Mouse (Mus musculus) erythroblast, embryonic 14.5 days (primary cell): Measurements from ENCODE around the gene Pofut1. TPM values are rescaled to one million over a fixed set of nuclear protein-coding genes. Genes with fewer than 3 reads are reported as not detected.
"Not testable (repeated sequence)": the region's sequence is repeated elsewhere in the genome, so short reads cannot be mapped to it uniquely, and the experiment has no call there.

Source experiments
- H3K27me3 ChIP-seq: 2 replicates; pipeline ENCODE4 v1.6.1; 2012; ENCODE audit warnings: inconsistent platforms; ENCODE audit not compliant: control insufficient read depth
- H3K36me3 ChIP-seq: 2 replicates; pipeline ENCODE4 v1.6.1; 2012; ENCODE audit warnings: mild to moderate bottlenecking, inconsistent platforms; ENCODE audit not compliant: control insufficient read depth
- H3K4me1 ChIP-seq: 2 replicates; pipeline ENCODE4 v1.6.1; 2012; ENCODE audit warnings: inconsistent platforms; ENCODE audit not compliant: control insufficient read depth
- H3K4me3 ChIP-seq: replicated peaks from 2 replicates; pipeline ENCODE3; 2012; ENCODE audit warnings: moderate library complexity, mild to moderate bottlenecking, inconsistent platforms
- H3K9me3 ChIP-seq: 2 replicates; pipeline ENCODE4 v1.6.1; 2012; ENCODE audit warnings: low read length, inconsistent platforms, mixed read lengths; ENCODE audit not compliant: control insufficient read depth
- GATA1 ChIP-seq: IDR thresholded peaks from 2 replicates; pipeline ENCODE4 v1.6.1; 2012; ENCODE audit warnings: low read length, inconsistent platforms, mixed read lengths
- TAL1 ChIP-seq: IDR thresholded peaks from 3 replicates; pipeline ENCODE4 v1.6.1; 2012; ENCODE audit warnings: low read length, inconsistent platforms, mixed read lengths
- polyA plus RNA-seq: library from polyadenylated mRNA; stranded (reverse); fragments of >175 nt; gene quantifications from 2 replicates; pipeline ENCODE4 v1.2.3, GENCODE M21; 2012

The Pofut1 gene
- polyA plus RNA-seq, 1 experiment: 0.97 TPM

- Histone ChIP-seq H3K9me3 (no peaks in the 10 kb centered on the region), H3K4me3 (no peak overlapping the region), H3K27me3 (no peaks in the 10 kb centered on the region), H3K4me1 (peaks cover 49% of the 10 kb centered on the region), H3K36me3 (peaks cover 88% of the 10 kb centered on the region)
- no peak for TF ChIP-seq GATA1
These were observed 17.9 kb downstream of the Pofut1 start for GRCm38 (mm10) chr2:153259030-153259863.

GRCm38 (mm10) chr2:153259864-153260674 is 18.7 kb downstream of the Pofut1 start:
- Histone ChIP-seq H3K9me3 (no peaks in the 10 kb centered on the region), H3K36me3 (peaks cover 89% of the 10 kb centered on the region), H3K4me3 (no peak overlapping the region), H3K27me3 (no peaks in the 10 kb centered on the region), H3K4me1 (peaks cover 49% of the 10 kb centered on the region)
- TF ChIP-seq TAL1 (no peak), GATA1 (peak; percentile 92)

- Histone ChIP-seq H3K9me3 (no peaks in the 10 kb centered on the region), H3K27me3 (no peaks in the 10 kb centered on the region), H3K4me1 (peaks cover 47% of the 10 kb centered on the region), H3K4me3 (no peak overlapping the region), H3K36me3 (peaks cover 90% of the 10 kb centered on the region)
- no peak for TF ChIP-seq GATA1
- no peak for TF ChIP-seq TAL1
These were observed 21.7 kb downstream of the Pofut1 start for GRCm38 (mm10) chr2:153263053-153263452.

- no peaks in the 10 kb centered on the region for H3K27me3 ChIP-seq
- no peaks in the 10 kb centered on the region for H3K9me3 ChIP-seq
- peaks cover 38% of the 10 kb centered on the region for H3K4me1 ChIP-seq
- TF ChIP-seq TAL1 (no peak), GATA1 (no peak)
- H3K36me3 ChIP-seq: peaks cover 69% of the 10 kb centered on the region
- H3K4me3 ChIP-seq: no peak overlapping the region
These were observed 26.0 kb downstream of the Pofut1 start for GRCm38 (mm10) chr2:153267331-153267730.

- H3K4me1 ChIP-seq: peaks cover 51% of the 10 kb centered on the region
- peaks cover 40% of the 10 kb centered on the region for H3K36me3 ChIP-seq
- not testable (repeated sequence) for H3K27me3 ChIP-seq
These were observed 29.0 kb downstream of the Pofut1 start for GRCm38 (mm10) chr2:153270231-153270915.

GRCm38 (mm10) chr2:153274200-153274918 is 33.0 kb downstream of the Pofut1 start:
- H3K27me3 ChIP-seq, H3K9me3 ChIP-seq, H3K36me3 ChIP-seq, H3K4me3 ChIP-seq: not testable (repeated sequence)
- peaks cover 50% of the 10 kb centered on the region for H3K4me1 ChIP-seq

More at GRCm38 (mm10) chr2:153270231-153270915, 29.0 kb downstream of the Pofut1 start:
- H3K4me3 ChIP-seq, H3K9me3 ChIP-seq: not testable (repeated sequence)

- no peaks in the 10 kb centered on the region for H3K27me3 ChIP-seq
- peaks cover 47% of the 10 kb centered on the region for H3K4me1 ChIP-seq
- H3K4me3 ChIP-seq: no peak overlapping the region
- H3K36me3 ChIP-seq: peaks cover under 1% of the 10 kb centered on the region; the same call in 1 of the 2 replicates
- TF ChIP-seq TAL1: no peak
- no peak for TF ChIP-seq GATA1
- peaks cover 6% of the 10 kb centered on the region for H3K9me3 ChIP-seq
These were observed 33.5 kb downstream of the Pofut1 start for GRCm38 (mm10) chr2:153274919-153275247.

GRCm38 (mm10) chr2:153275577-153275976 is 34.2 kb downstream of the Pofut1 start:
- H3K4me3 ChIP-seq, H3K9me3 ChIP-seq, H3K27me3 ChIP-seq, H3K36me3 ChIP-seq: not testable (repeated sequence)
- H3K4me1 ChIP-seq: peaks cover 44% of the 10 kb centered on the region

- no peak for TF ChIP-seq TAL1
- no peak for TF ChIP-seq GATA1
- peaks cover 6% of the 10 kb centered on the region for H3K9me3 ChIP-seq
- no peaks in the 10 kb centered on the region for H3K27me3 ChIP-seq
- peaks cover 35% of the 10 kb centered on the region for H3K4me1 ChIP-seq
- H3K4me3 ChIP-seq: no peak overlapping the region
- H3K36me3 ChIP-seq: no peaks in the 10 kb centered on the region
These were observed 35.1 kb downstream of the Pofut1 start for GRCm38 (mm10) chr2:153276440-153276839.

- not testable (repeated sequence) for H3K36me3 ChIP-seq, H3K4me3 ChIP-seq, H3K9me3 ChIP-seq, H3K27me3 ChIP-seq
- H3K4me1 ChIP-seq: peaks cover 35% of the 10 kb centered on the region
These were observed 35.5 kb downstream of the Pofut1 start for GRCm38 (mm10) chr2:153276846-153277245.
